Comparison of ENCODE assay signal across 8 mouse cellular contexts in the genomic region with DNA sequence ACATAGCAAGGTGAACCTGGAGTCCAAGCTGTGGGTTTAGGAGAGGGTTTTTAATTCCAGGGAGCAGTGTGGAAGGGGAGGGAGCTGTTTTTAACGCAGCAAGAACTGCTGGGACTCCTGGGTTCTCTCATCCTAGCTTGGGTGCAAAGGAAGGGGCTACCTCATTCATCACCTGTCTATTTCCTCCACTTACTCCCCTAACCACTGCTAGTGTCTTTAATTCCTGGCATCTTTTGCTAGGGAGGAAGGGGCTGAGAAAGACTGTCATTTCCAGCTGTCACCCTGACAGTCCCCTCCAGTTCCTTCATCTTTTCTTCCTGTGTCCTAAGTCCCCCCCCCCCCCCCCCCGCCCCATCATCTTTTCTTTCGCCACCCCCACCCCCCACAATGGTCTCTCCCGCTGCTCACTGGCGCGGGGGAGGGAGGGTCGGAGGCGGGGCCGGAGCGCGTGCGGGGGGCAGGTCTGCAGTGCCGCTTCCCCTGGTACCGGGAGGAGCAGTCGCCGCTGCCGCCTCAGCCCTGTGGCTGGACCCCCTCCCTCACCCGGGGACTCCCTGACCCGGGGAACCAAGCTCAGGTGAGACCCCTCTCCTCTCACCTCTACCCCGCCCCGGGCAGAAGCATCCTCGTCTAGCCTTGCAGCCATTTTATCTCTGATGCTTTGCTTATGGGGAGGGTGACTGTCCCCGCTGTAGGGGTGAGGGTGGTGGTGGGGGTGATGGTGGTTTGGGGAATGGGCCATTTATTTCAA. TPM values are rescaled to one million over a fixed set of nuclear protein-coding genes. Genes with fewer than 3 reads are reported as not detected.
DNase-seq lines count a peak whose midpoint lies in the region; ATAC-seq and TF ChIP-seq lines count a peak whose summit lies in the region.

Gene Sv2a, plus strand, starts transcription at position 425 of the 751 bp plus-strand sequence.

- ATAC-seq in heart, embryonic 12.5 days (ENCODE audit: insufficient number of reproducible peaks, low FRiP score), result peak; percentile 40; the same call in 1 of the 2 replicates
- peak; percentile 64; the same call in 1 of the 2 replicates for ATAC-seq in lung, embryonic 16.5 days (ENCODE audit: low read depth)

- peak within 1 kb of the TSS; percentile 79 for H3K9ac ChIP-seq in heart, embryonic 12.5 days
- peak within 1 kb of the TSS; percentile 70 for H3K9ac ChIP-seq in lung, embryonic 16.5 days (ENCODE audit: low read length)

- H3K4me2 ChIP-seq in heart, embryonic 12.5 days, result peak within 1 kb of the TSS; percentile 82
- peak within 1 kb of the TSS; percentile 83 for H3K4me2 ChIP-seq in lung, embryonic 16.5 days (ENCODE audit: low read depth, low read length)

- WGBS in heart, embryonic 12.5 days, result under 1% methylated on average over 21 of the region's 23 CpGs
- under 1% methylated on average over 18 of the region's 23 CpGs for WGBS in lung, embryonic 16.5 days

- peaks cover 41% of the 10 kb centered on the region for H3K4me1 ChIP-seq in heart, embryonic 12.5 days (replicated peaks)
- peaks cover 17% of the 10 kb centered on the region for H3K4me1 ChIP-seq in lung, embryonic 16.5 days (replicated peaks; ENCODE audit: control insufficient read depth, insufficient read depth, low read length)

- peak; percentile 72 to 73 for DNase-seq in B cell, adult 2 months
- peak; percentile 46 for DNase-seq in MN1 (ENCODE audit: low spot score)
- DNase-seq in cerebellum, postnatal 25 days, result peak; percentile 90 to 95
- DNase-seq in layer of hippocampus, adult 2 months (ENCODE audit: low spot score in 2 of 2), result peak; percentile 69 to 80
- peak; percentile 57 for DNase-seq in retina, postnatal 7 days (ENCODE audit: low read depth, low spot score)
- no peak for DNase-seq in urinary bladder, postnatal 25 days (ENCODE audit: low spot score)

- H3K9me3 ChIP-seq in heart, embryonic 12.5 days (replicated peaks), result no peaks in the 10 kb centered on the region
- H3K9me3 ChIP-seq in lung, embryonic 16.5 days (ENCODE audit: control insufficient read depth, low read length), result no peaks in the 10 kb centered on the region

- H3K27ac ChIP-seq in heart, embryonic 12.5 days (ENCODE audit: poor library complexity, severe bottlenecking), result peak within 1 kb of the TSS; percentile 97
- H3K27ac ChIP-seq in layer of hippocampus, adult 2 months, result peak within 1 kb of the TSS; percentile 97
- no peak within 1 kb of the TSS for H3K27ac ChIP-seq in lung, embryonic 16.5 days (ENCODE audit: low read length)

- H3K4me3 ChIP-seq in heart, embryonic 12.5 days, result peak within 1 kb of the TSS; percentile 78
- peak within 1 kb of the TSS; percentile 82 for H3K4me3 ChIP-seq in layer of hippocampus, adult 2 months
- H3K4me3 ChIP-seq in lung, embryonic 16.5 days (ENCODE audit: low read length), result peak within 1 kb of the TSS; percentile 58

- no peak for TF ChIP-seq CTCF in layer of hippocampus, adult 2 months (conservative IDR thresholded peaks at IDR 0.05)

- no peaks in the 10 kb centered on the region for H3K27me3 ChIP-seq in heart, embryonic 12.5 days (replicated peaks)
- no peaks in the 10 kb centered on the region for H3K27me3 ChIP-seq in lung, embryonic 16.5 days (ENCODE audit: control insufficient read depth, insufficient read depth, low read depth, low read length)

- peaks cover 39% of the 10 kb centered on the region for H3K36me3 ChIP-seq in heart, embryonic 12.5 days
- H3K36me3 ChIP-seq in lung, embryonic 16.5 days (ENCODE audit: control insufficient read depth, insufficient read depth, low read length), result peaks cover 23% of the 10 kb centered on the region

RNA-seq across cellular contexts. Expression of gene Sv2a, which starts in this region (rescaled TPM):
- polyA plus RNA-seq in heart, embryonic 12.5 days (2016; fragmentation: Nextera tagmentation; extraction: Ambion mirVana), result 20.3 and 21.7 TPM in 2 replicates
- 100 to 1,000 TPM; 352 to 370 TPM for total RNA-seq in layer of hippocampus, adult 2 months (2021)
- 2.3 and 2.6 TPM in 2 replicates for polyA plus RNA-seq in lung, embryonic 16.5 days (2015; fragmentation: Nextera tagmentation; extraction: Ambion mirVana)
